Mouse (Mus musculus): ENCODE results near the gene Cfap100. TPM values are rescaled to one million over a fixed set of nuclear protein-coding genes. Genes with fewer than 3 reads are reported as not detected.

Cfap100 gene
- polyA plus RNA-seq, 1 experiment from 2014 or later: 0.23 TPM

DNA sequence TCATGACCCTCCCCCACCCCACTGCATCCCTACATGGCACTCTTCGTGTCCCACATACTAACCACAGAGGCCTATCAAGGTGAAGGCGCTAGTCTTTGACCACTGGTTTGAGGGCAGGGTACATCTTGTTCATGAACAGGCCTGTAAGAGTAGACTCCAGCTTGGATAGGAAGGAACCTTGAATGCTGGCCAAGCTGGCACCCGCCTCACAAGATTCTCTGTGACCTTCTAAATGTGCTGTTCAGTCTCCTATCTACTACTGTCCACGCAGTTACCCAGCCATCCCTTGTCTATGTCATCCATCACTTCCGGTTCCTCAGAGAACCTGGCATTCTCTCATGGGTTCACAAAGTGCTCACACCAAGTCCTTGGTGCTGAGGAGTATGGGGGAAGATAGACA is 65.3 kb downstream of the Cfap100 start:
- 87% methylated on average over 5 of the region's 5 CpGs for WGBS
- H3K36me3 ChIP-seq: no peaks in the 10 kb centered on the region
- no peak for ATAC-seq

DNA sequence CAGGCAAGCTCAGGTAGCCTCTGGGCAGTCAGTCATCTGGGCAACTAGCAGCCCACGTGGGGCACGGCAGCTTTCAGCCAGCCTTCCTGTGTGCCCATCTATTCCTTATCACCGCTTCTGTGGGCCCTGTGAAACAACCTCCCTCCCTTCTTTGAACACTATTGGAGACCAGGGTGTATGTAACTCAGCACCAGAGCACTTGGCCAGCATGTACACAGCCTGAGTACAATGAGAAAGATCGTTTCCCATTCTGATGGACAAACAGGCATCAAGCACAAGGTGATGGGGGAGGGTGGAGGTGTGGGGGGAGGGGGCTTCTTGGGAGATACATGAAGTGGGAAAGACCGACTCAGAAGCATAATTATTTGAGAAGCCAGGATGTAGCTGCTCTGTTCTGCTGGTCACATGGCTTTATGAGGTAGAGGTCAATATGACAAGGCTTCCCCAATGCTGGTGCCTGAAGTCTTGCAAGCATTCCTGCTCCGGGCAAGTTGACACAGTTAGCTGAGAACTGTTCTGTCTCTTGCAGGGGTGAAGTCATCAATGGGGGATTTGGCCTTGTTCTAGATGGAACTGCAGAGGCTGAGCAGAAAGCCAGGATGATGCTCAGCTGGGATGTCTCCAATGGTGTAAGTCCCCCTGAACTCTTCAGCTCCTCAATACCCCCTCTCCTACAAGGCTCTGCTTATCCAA is 67.5 kb downstream of the Cfap100 start:
- Histone ChIP-seq H3K4me2 (replicated peaks) (no peak overlapping the region), H3K4me3 (replicated peaks) (no peak overlapping the region), H3K27ac (no peak overlapping the region), H3K27me3 (replicated peaks) (no peaks in the 10 kb centered on the region), H3K4me1 (replicated peaks) (peaks cover 16% of the 10 kb centered on the region; the same call in 1 of the 2 replicates), H3K36me3 (no peaks in the 10 kb centered on the region), H3K9me3 (no peaks in the 10 kb centered on the region), H3K9ac (no peak overlapping the region)
- 83% methylated on average over 6 of the region's 6 CpGs for WGBS
- no peak for ATAC-seq

More for the DNA sequence above, 65.3 kb downstream of the Cfap100 start:
- Histone ChIP-seq H3K9ac (no peak overlapping the region), H3K4me1 (replicated peaks) (peaks cover 16% of the 10 kb centered on the region; the same call in 1 of the 2 replicates), H3K27ac (no peak overlapping the region), H3K9me3 (no peaks in the 10 kb centered on the region), H3K27me3 (replicated peaks) (no peaks in the 10 kb centered on the region), H3K4me3 (replicated peaks) (no peak overlapping the region), H3K4me2 (replicated peaks) (no peak overlapping the region)

DNA sequence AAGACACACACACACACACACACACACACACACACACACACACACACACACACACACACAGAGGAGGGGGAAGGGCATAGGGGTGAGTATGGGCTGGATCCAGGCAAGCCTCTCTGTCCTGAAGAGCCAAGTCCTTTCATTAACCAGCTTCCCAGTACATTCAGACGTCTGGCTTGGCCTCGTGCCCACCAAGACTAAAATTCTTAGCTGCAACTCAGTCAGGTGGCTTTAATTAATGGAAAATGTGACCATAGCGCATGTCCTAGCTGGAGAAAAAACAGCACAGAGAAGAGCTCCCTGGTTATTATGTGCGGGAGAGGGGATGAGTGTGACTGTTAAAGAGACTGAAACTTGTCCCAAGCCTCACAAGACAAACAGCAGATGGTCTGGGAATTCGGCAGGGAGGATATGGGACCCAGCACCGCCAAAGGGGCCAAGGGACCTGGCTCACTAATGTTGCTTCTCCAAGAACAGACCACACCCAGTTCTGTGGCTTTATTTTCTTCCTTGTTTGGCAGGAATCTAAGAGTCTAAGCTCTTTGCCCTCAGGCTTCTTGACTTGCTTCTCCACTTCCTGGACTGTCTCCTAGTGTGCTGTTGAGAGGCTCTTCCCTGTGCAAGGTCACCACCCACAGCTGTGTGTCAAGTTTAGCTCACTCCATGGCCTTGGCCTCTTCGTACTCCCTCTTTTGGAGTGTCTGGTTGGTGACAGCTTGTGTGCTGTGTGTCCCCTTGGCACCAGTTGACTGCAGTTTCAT is 68.4 kb downstream of the Cfap100 start:
- no peak overlapping the region for H3K9ac ChIP-seq
- no peaks in the 10 kb centered on the region for H3K36me3 ChIP-seq
- H3K27ac ChIP-seq: no peak overlapping the region; the same call in 1 of the 2 replicates
- H3K4me3 ChIP-seq (replicated peaks): no peak overlapping the region
- no peaks in the 10 kb centered on the region for H3K9me3 ChIP-seq
- H3K4me1 ChIP-seq (replicated peaks): peaks cover 16% of the 10 kb centered on the region; the same call in 1 of the 2 replicates
- WGBS: 52% methylated on average over 7 of the region's 7 CpGs
- peak; percentile 85 for ATAC-seq
- H3K4me2 ChIP-seq (replicated peaks): no peak overlapping the region
- no peaks in the 10 kb centered on the region for H3K27me3 ChIP-seq (replicated peaks)

DNA sequence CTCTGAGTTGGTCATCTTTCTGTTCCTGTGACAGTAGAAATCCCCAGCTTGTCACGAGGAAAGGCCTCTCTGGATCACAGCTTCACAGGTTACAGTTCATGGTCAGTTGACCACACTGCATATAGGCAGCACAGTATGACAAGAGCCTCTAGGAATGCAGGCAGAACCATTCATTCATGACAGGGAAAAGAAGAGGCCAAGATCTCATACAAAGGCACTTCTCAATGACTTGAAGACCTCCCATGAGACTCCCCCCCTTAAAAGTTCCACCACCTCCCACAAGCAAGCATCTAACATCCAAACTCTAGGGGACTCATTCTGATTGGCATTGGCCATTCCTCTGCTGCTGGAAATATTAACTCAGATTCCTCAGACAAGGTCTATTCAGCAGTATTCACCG is 69.2 kb downstream of the Cfap100 start:
- Histone ChIP-seq H3K27me3 (replicated peaks) (no peaks in the 10 kb centered on the region), H3K36me3 (no peaks in the 10 kb centered on the region), H3K4me3 (replicated peaks) (no peak overlapping the region), H3K4me1 (replicated peaks) (peaks cover 16% of the 10 kb centered on the region; the same call in 1 of the 2 replicates), H3K9me3 (no peaks in the 10 kb centered on the region), H3K27ac (no peak overlapping the region), H3K9ac (no peak overlapping the region), H3K4me2 (replicated peaks) (no peak overlapping the region)
- 77% methylated on average over 2 of the region's 2 CpGs for WGBS
- ATAC-seq: no peak

DNA sequence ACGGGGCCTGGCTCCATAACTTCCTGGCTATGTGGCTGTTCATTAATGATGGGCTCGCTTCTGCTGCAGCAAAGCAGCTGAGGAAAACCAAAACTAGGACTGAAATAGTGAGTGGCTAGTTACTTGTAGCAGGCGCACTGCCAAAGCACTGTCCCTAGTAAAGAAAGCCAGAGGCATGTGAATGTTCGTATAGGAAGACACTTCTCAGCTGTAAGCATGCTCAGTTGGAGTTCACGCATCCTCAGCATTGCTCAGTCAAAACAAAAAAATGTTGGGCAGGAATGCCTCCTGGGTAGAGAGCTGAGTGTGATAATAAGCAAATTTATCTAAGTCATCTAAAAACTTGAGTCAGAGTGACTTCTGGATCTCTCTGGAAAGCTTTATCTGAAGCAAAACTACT is 70.5 kb downstream of the Cfap100 start:
- H3K36me3 ChIP-seq: no peaks in the 10 kb centered on the region
- H3K4me3 ChIP-seq (replicated peaks): no peak overlapping the region
- WGBS: 50% methylated on average over 5 of the region's 5 CpGs
- H3K9ac ChIP-seq: no peak overlapping the region
- no peaks in the 10 kb centered on the region for H3K9me3 ChIP-seq
- H3K4me2 ChIP-seq (replicated peaks): no peak overlapping the region
- H3K4me1 ChIP-seq (replicated peaks): peaks cover 16% of the 10 kb centered on the region; the same call in 1 of the 2 replicates
- H3K27ac ChIP-seq: 0 out of 2 replicates have a peak overlapping the region, but pooled peaks have one; percentile 1
- no peak for ATAC-seq
- no peaks in the 10 kb centered on the region for H3K27me3 ChIP-seq (replicated peaks)

Other genes starting within 250 kb of the Cfap100 start
- not detected in 2 replicates for gene V1ra8, start 226.0 kb downstream of the Cfap100 start, polyA plus RNA-seq (2015; fragmentation: Nextera tagmentation; extraction: Ambion mirVana)
- not detected in 2 replicates for gene Vmn1r53, start 204.4 kb downstream of the Cfap100 start, polyA plus RNA-seq (2015; fragmentation: Nextera tagmentation; extraction: Ambion mirVana)
- not detected in 2 replicates for gene Vmn1r54, start 182.5 kb downstream of the Cfap100 start, polyA plus RNA-seq (2015; fragmentation: Nextera tagmentation; extraction: Ambion mirVana)
- not detected in 2 replicates for gene BC048671, start 127.6 kb downstream of the Cfap100 start, polyA plus RNA-seq (2015; fragmentation: Nextera tagmentation; extraction: Ambion mirVana)
- 0.58 and 0.62 TPM in 2 replicates for gene Chst13, start 103.6 kb downstream of the Cfap100 start, polyA plus RNA-seq (2015; fragmentation: Nextera tagmentation; extraction: Ambion mirVana)
- gene Uroc1, start 95.5 kb downstream of the Cfap100 start, polyA plus RNA-seq (2015; fragmentation: Nextera tagmentation; extraction: Ambion mirVana): 0.34 TPM in 2 replicates
- gene Zxdc, start 59.3 kb downstream of the Cfap100 start, polyA plus RNA-seq (2015; fragmentation: Nextera tagmentation; extraction: Ambion mirVana): 7.1 and 7.3 TPM in 2 replicates
- 6.3 and 8.2 TPM in 2 replicates for gene Klf15, start 33.8 kb upstream of the Cfap100 start, polyA plus RNA-seq (2015; fragmentation: Nextera tagmentation; extraction: Ambion mirVana)
- 17.5 and 19.8 TPM in 2 replicates for gene Aldh1l1, start 57.6 kb upstream of the Cfap100 start, polyA plus RNA-seq (2015; fragmentation: Nextera tagmentation; extraction: Ambion mirVana)
- gene Slc41a3, start 175.9 kb upstream of the Cfap100 start, polyA plus RNA-seq (2015; fragmentation: Nextera tagmentation; extraction: Ambion mirVana): 5.1 and 5.7 TPM in 2 replicates